Mouse (Mus musculus) C2C12 (cell line): ENCODE data around the gene D3Ertd254e. TPM values are rescaled to one million over a fixed set of nuclear protein-coding genes. Genes with fewer than 3 reads are reported as not detected.
A peak's percentile ranks its signal among the peaks of the same experiment; 100 is the strongest.
"Not testable (repeated sequence)": the region's sequence is repeated elsewhere in the genome, so short reads cannot be mapped to it uniquely, and the experiment has no call there.

Experiments
- H3K27me3 ChIP-seq: one replicate; pipeline ENCODE4 v1.6.1; 2011; ENCODE audit not compliant: control insufficient read depth, insufficient read depth, insufficient read length
- H3K36me3 ChIP-seq: one replicate; pipeline ENCODE4 v1.6.1; 2011; ENCODE audit not compliant: control insufficient read depth, insufficient read depth
- H3K4me3 ChIP-seq: one replicate; pipeline ENCODE4 v1.5.1; 2011; ENCODE audit warnings: mild to moderate bottlenecking, control low read depth; ENCODE audit not compliant: poor library complexity, insufficient read depth, severe bottlenecking
- H3K79me2 ChIP-seq: one replicate; pipeline ENCODE4 v1.6.1; 2011; ENCODE audit not compliant: control insufficient read depth, insufficient read depth
- H3K79me3 ChIP-seq: one replicate; pipeline ENCODE4 v1.6.1; 2011; ENCODE audit warnings: low read depth, control low read depth
- H3ac ChIP-seq: one replicate; pipeline ENCODE3; 2011; ENCODE audit warnings: low read depth; ENCODE audit not compliant: control insufficient read depth, insufficient read length
- CEBPB ChIP-seq: IDR thresholded peaks from one replicate; pipeline ENCODE4 v1.6.1; 2011; ENCODE audit warnings: low read depth, mild to moderate bottlenecking, control low read depth, moderate library complexity
- CTCF ChIP-seq: IDR thresholded peaks from one replicate; pipeline ENCODE4 v1.5.1; 2011; ENCODE audit not compliant: control insufficient read depth, insufficient read depth, insufficient read length
- FOSL1 ChIP-seq: IDR thresholded peaks from one replicate; pipeline ENCODE4 v1.8.0; 2011; ENCODE audit warnings: mild to moderate bottlenecking, low read length; ENCODE audit not compliant: poor library complexity, insufficient read depth, severe bottlenecking
- MAX ChIP-seq: IDR thresholded peaks from one replicate; pipeline ENCODE4 v1.6.1; 2011; ENCODE audit warnings: mild to moderate bottlenecking, control low read depth
- MYOD1 ChIP-seq: IDR thresholded peaks from one replicate; pipeline ENCODE4 v1.6.1; 2011; ENCODE audit warnings: low read depth; ENCODE audit not compliant: control insufficient read depth, insufficient read length
- MYOG ChIP-seq: IDR thresholded peaks from one replicate; pipeline ENCODE4 v1.6.1; 2011; ENCODE audit not compliant: control insufficient read depth, insufficient read length; ENCODE audit errors: extremely low read depth
- USF1 ChIP-seq: IDR thresholded peaks from one replicate; pipeline ENCODE4 v1.6.1; 2011; ENCODE audit warnings: low read depth, mild to moderate bottlenecking, control low read depth, moderate library complexity
- long read RNA-seq, 2 experiments: library from polyadenylated mRNA; unstranded; transcript quantifications; one replicate each; pipeline ENCODE4 v2.0.0; 2019 to 2020
- polyA plus RNA-seq: library from polyadenylated mRNA; unstranded; fragments of >200 nt; fragmentation: generic; extraction: Trizol; gene quantifications from one replicate; pipeline ENCODE4 v1.2.1, GENCODE M21; 2012; ENCODE audit warnings: missing spikeins

Gene D3Ertd254e
- polyA plus RNA-seq = 1.0 TPM
- long read RNA-seq, experiment 1, full-length matches to known transcripts = 3 of 4 reads
- long read RNA-seq, experiment 1, partial matches to known transcripts = 0 of 4 reads
- long read RNA-seq, experiment 1, other reads (novel, unspliced or antisense) = 1 of 4 reads
- long read RNA-seq, experiment 2, full-length matches to known transcripts = 26 of 27 reads
- long read RNA-seq, experiment 2, partial matches to known transcripts = 0 of 27 reads
- long read RNA-seq, experiment 2, other reads (novel, unspliced or antisense) = 1 of 27 reads

GRCm38 (mm10) chr3:36150934-36151686 is at the start of gene D3Ertd254e:
TSS of gene D3Ertd254e (plus strand) at chr3:36151017.
- no peaks in the 10 kb centered on the region for H3K27me3 ChIP-seq
- H3K36me3 ChIP-seq = peaks cover 5% of the 10 kb centered on the region
- peaks cover 42% of the 10 kb centered on the region for H3K79me3 ChIP-seq
- peak within 1 kb of the TSS; percentile 83 for H3K4me3 ChIP-seq
- TF ChIP-seq MAX (peak; percentile 43), FOSL1 (no peak)
- peaks cover 53% of the 10 kb centered on the region for H3K79me2 ChIP-seq
- peak within 1 kb of the TSS; percentile 100 for H3ac ChIP-seq

GRCm38 (mm10) chr3:36116076-36116475 is 34.7 kb upstream of the D3Ertd254e start:
- TF ChIP-seq CTCF (no peak), MAX (no peak), CEBPB (no peak), MYOG (no peak), FOSL1 (no peak), USF1 (no peak), MYOD1 (no peak)
- Histone ChIP-seq H3ac (no peak overlapping the region), H3K27me3 (no peaks in the 10 kb centered on the region)

GRCm38 (mm10) chr3:36119684-36120548 is 30.9 kb upstream of the D3Ertd254e start:
- no peak overlapping the region for H3ac ChIP-seq
- H3K4me3 ChIP-seq = no peak overlapping the region
- H3K79me3 ChIP-seq = no peaks in the 10 kb centered on the region
- H3K36me3 ChIP-seq = no peaks in the 10 kb centered on the region
- no peaks in the 10 kb centered on the region for H3K79me2 ChIP-seq
- no peaks in the 10 kb centered on the region for H3K27me3 ChIP-seq
- no peak for TF ChIP-seq CTCF
- TF ChIP-seq USF1 = no peak
- no peak for TF ChIP-seq MYOD1
- no peak for TF ChIP-seq FOSL1
- no peak for TF ChIP-seq CEBPB
- TF ChIP-seq MAX = no peak
- no peak for TF ChIP-seq MYOG

More at GRCm38 (mm10) chr3:36116076-36116475, 34.7 kb upstream of the D3Ertd254e start:
- Histone ChIP-seq H3K4me3 (no peak overlapping the region), H3K36me3 (no peaks in the 10 kb centered on the region), H3K79me2 (no peaks in the 10 kb centered on the region), H3K79me3 (no peaks in the 10 kb centered on the region)

GRCm38 (mm10) chr3:36126176-36126575 is 24.6 kb upstream of the D3Ertd254e start:
- H3K4me3 ChIP-seq, H3K79me3 ChIP-seq, H3K36me3 ChIP-seq, H3K79me2 ChIP-seq, H3ac ChIP-seq, H3K27me3 ChIP-seq: not testable (repeated sequence)

GRCm38 (mm10) chr3:36136152-36136551 is 14.7 kb upstream of the D3Ertd254e start:
- no peaks in the 10 kb centered on the region for H3K27me3 ChIP-seq
- no peak for TF ChIP-seq CTCF
- no peak for TF ChIP-seq USF1
- TF ChIP-seq MYOG = no peak
- no peak for TF ChIP-seq FOSL1
- no peak for TF ChIP-seq MYOD1
- no peak for TF ChIP-seq CEBPB
- no peak for TF ChIP-seq MAX
- H3K36me3 ChIP-seq = no peaks in the 10 kb centered on the region
- no peaks in the 10 kb centered on the region for H3K79me2 ChIP-seq
- no peaks in the 10 kb centered on the region for H3K79me3 ChIP-seq
- H3K4me3 ChIP-seq = no peak overlapping the region
- H3ac ChIP-seq = no peak overlapping the region

GRCm38 (mm10) chr3:36137560-36137959 is 13.3 kb upstream of the D3Ertd254e start:
- Histone ChIP-seq H3K36me3 (no peaks in the 10 kb centered on the region), H3K79me3 (no peaks in the 10 kb centered on the region), H3K27me3 (no peaks in the 10 kb centered on the region), H3ac (no peak overlapping the region), H3K79me2 (no peaks in the 10 kb centered on the region), H3K4me3 (no peak overlapping the region)
- TF ChIP-seq CEBPB (no peak), MYOG (no peak), MAX (no peak), FOSL1 (no peak), USF1 (no peak), CTCF (no peak), MYOD1 (no peak)
